Mouse (Mus musculus): ENCODE results near the gene Mctp2.

DNA sequence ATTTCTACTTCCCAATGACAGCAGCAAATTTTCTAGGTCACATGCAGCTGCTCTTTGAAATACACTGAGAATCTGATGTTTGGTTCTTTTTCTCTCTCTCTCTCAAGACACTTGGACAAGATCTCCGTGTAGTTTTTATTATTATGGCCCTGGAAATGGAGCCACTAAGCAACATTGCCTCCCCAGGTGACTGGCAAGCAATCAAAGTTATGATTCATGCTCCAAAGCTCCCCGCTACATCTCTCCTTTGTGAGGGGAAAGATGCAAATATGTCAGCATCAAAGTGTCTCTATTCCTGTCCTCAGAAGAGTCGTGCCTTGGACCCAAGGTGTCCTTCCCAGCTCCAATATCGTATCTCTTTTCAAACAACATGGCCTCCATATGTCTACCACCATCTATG, 14.5 kb upstream of the Mctp2 start:
- TF ChIP-seq CTCF (IDR thresholded peaks at IDR 0.05; ENCODE audit: low read depth, low read length) (no peak), POLR2A (IDR thresholded peaks at IDR 0.05; ENCODE audit: insufficient read depth, low read length) (no peak)

Data from ES-Bruce4 (cell line).